31 mouse cellular contexts compared by ENCODE assay signal in genomic region chr10:34088515-34088914, GRCm38 (mm10). TPM values are rescaled to one million over a fixed set of nuclear protein-coding genes. Genes with fewer than 3 reads are reported as not detected.
"Had no signal": no experiment of that assay in that cellular context is flagged by ENCODE, and none has a peak within 500 bp of the region (broad histone marks: within the 10 kb centered on the region; RNA-seq: fewer than 3 reads in every experiment).

No protein-coding gene starts in this region.

- H3K4me3 ChIP-seq: intestine, embryonic 15.5 days; kidney, embryonic 15.5 days; limb, embryonic 12.5 days; limb, embryonic 15.5 days; midbrain, embryonic 12.5 days; myocyte; neural tube, embryonic 13.5 days had no signal

- DNase-seq: kidney, adult 11 months; kidney, adult 8-10 months; kidney, postnatal 14 days; kidney, postnatal 4 days; left cerebral cortex, postnatal 4 days; liver, postnatal 0 days; retina, postnatal 1 day; thymus, adult 18-20 months; thymus, postnatal 36 days had no signal

- H3K36me3 ChIP-seq: intestine, embryonic 15.5 days; kidney, embryonic 15.5 days; limb, embryonic 12.5 days; limb, embryonic 15.5 days; midbrain, embryonic 12.5 days; neural tube, embryonic 13.5 days had no signal

- H3K4me1 ChIP-seq: intestine, embryonic 15.5 days; kidney, embryonic 15.5 days; limb, embryonic 12.5 days; limb, embryonic 15.5 days; midbrain, embryonic 12.5 days; neural tube, embryonic 13.5 days had no signal

- H3K9ac ChIP-seq: intestine, embryonic 15.5 days; kidney, embryonic 15.5 days; limb, embryonic 12.5 days; limb, embryonic 15.5 days; liver, embryonic 14.5 days; liver, postnatal 0 days; midbrain, embryonic 12.5 days; neural tube, embryonic 13.5 days had no signal

- H3K4me2 ChIP-seq: intestine, embryonic 15.5 days; kidney, embryonic 15.5 days; limb, embryonic 12.5 days; limb, embryonic 15.5 days; liver, embryonic 11.5 days; midbrain, embryonic 12.5 days; neural tube, embryonic 13.5 days had no signal

- H3K27me3 ChIP-seq: intestine, embryonic 15.5 days; kidney, embryonic 15.5 days; limb, embryonic 12.5 days; limb, embryonic 15.5 days; midbrain, embryonic 12.5 days; neural tube, embryonic 13.5 days had no signal

- H3K9me3 ChIP-seq: intestine, embryonic 15.5 days; kidney, embryonic 15.5 days; limb, embryonic 12.5 days; limb, embryonic 15.5 days; midbrain, embryonic 12.5 days; neural tube, embryonic 13.5 days had no signal

- H3K27ac ChIP-seq: intestine, embryonic 15.5 days; kidney, embryonic 15.5 days; limb, embryonic 12.5 days; limb, embryonic 15.5 days; liver, embryonic 14.5 days; midbrain, embryonic 12.5 days; neural tube, embryonic 13.5 days had no signal

- ATAC-seq: intestine, embryonic 15.5 days; liver, postnatal 0 days; midbrain, embryonic 16.5 days had no signal

RNA-seq across cellular contexts. Expression of gene Calhm5, which starts 7.8 kb away (rescaled TPM):
- total RNA-seq: megakaryocyte progenitor cell, adult 5-6 weeks; megakaryocyte-erythroid progenitor cell, adult 5-6 weeks; monocyte, adult 5-6 weeks; neutrophil, adult 5-6 weeks had no signal

RNA-seq across cellular contexts. Expression of gene Calhm6, which starts 39.3 kb away (rescaled TPM):
- total RNA-seq: layer of hippocampus, adult 18-20 months had no signal
- polyA plus RNA-seq: testis, adult 2 months had no signal

RNA-seq across cellular contexts. Expression of gene Calhm4, which starts 44.4 kb away (rescaled TPM):
- total RNA-seq: layer of hippocampus, adult 18-20 months; layer of hippocampus, postnatal 14 days; left cerebral cortex, adult 8-10 months; left cerebral cortex, postnatal 14 days; left cerebral cortex, postnatal 4 days; megakaryocyte progenitor cell, adult 5-6 weeks; megakaryocyte-erythroid progenitor cell, adult 5-6 weeks; monocyte, adult 5-6 weeks; neutrophil, adult 5-6 weeks had no signal
- polyA plus RNA-seq: intestine, embryonic 15.5 days; kidney, embryonic 15.5 days; limb, embryonic 12.5 days; limb, embryonic 15.5 days; liver, embryonic 11.5 days; liver, embryonic 14.5 days; liver, postnatal 0 days; midbrain, embryonic 12.5 days; midbrain, embryonic 16.5 days; myocyte; neural tube, embryonic 13.5 days; small intestine, adult 2 months; spleen, adult 2 months; stomach, embryonic 16.5 days; testis, adult 2 months had no signal

RNA-seq across cellular contexts. Expression of gene Trappc3l, which starts 51.1 kb away (rescaled TPM):
- total RNA-seq: left cerebral cortex, postnatal 14 days; megakaryocyte progenitor cell, adult 5-6 weeks; megakaryocyte-erythroid progenitor cell, adult 5-6 weeks; monocyte, adult 5-6 weeks; neutrophil, adult 5-6 weeks had no signal
- polyA plus RNA-seq: intestine, embryonic 15.5 days; kidney, embryonic 15.5 days; limb, embryonic 12.5 days; limb, embryonic 15.5 days; liver, embryonic 11.5 days; liver, embryonic 14.5 days; liver, postnatal 0 days; midbrain, embryonic 12.5 days; midbrain, embryonic 16.5 days; myocyte; neural tube, embryonic 13.5 days; small intestine, adult 2 months; spleen, adult 2 months; stomach, embryonic 16.5 days; testis, adult 2 months had no signal
